Mouse (Mus musculus) brain, embryonic 18.5 days (tissue): ENCODE measurements around the gene Plxna1.

Experiments used
- DNase-seq: peaks from one replicate; pipeline ENCODE4 v3.0.0-alpha.2; 2012; ENCODE audit warnings: low read depth, low spot score

The Plxna1 gene

DNA sequence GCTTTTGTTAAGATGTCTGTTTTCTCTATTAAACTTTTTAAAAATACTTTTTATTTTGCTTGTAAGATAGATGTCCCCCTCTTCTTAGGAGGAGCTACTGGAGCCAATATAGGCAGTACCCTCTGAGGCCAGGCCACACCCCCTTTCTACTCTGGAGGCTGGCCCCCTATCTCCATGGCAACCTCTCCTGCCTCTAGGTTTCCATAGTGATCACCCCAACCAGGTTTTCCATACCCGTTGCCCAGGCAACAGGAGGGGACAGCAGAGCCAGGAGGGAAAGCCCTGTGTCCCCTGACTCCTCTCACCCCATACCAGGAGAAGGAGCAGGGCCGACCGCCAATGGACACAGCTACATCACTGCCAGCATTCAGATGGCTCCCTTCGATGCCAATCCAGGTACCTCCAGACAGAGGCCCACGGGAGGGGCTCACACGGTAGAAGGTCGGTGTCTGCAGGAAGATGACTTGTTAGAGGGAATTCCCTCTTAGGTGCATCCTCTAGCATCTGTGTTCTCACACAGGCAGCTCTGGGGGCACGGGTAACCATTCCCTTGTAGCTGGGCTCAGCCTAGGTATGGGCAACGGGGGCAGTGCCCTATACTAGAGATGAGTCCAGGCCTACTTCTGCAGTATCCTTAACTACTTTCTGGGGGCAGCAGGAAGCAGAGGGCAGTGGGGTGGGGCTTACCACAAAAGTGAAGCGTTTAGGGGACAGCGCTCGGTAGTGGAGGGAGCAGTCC, 28.3 kb downstream of the Plxna1 start:
- peak; percentile 36 for DNase-seq

DNA sequence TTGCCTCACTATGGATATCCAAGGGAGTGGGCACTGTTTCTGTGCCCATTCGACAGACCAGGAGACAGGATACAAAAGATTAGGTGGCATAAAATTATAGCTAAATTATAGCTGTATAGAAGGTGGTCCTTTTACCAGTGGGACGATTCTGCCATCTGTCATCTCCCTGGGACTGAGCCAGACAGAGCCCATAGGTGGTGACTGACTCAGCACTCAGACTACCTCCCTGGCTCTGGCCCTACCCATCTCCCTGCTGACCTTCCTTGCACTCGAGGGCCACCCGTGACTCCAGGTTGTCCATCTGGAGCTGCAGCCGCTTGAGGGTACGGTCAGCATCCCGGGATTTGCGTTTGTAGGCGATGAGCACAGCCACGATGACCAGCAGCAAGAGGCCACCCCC, 31.5 kb downstream of the Plxna1 start:
- DNase-seq = no peak

DNA sequence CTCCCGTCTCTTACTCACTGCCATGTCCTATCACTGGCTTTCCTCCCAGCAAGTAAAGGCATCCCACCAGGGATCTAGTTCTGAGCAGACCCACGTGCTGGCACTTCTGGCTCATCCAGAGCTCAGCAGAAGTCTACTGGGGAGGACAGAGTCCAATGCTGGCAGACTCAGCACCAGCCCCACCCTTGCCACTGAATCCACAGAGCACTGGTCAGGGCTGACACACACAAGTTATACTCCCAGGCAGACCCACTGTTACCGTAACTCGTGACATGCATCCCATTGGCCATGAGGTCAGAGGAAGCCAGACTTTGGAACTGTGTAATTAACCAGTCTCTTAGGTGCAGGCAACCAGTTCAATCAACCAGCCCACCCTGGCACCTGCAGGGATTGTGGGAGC, 33.8 kb downstream of the Plxna1 start:
- DNase-seq = no peak

DNA sequence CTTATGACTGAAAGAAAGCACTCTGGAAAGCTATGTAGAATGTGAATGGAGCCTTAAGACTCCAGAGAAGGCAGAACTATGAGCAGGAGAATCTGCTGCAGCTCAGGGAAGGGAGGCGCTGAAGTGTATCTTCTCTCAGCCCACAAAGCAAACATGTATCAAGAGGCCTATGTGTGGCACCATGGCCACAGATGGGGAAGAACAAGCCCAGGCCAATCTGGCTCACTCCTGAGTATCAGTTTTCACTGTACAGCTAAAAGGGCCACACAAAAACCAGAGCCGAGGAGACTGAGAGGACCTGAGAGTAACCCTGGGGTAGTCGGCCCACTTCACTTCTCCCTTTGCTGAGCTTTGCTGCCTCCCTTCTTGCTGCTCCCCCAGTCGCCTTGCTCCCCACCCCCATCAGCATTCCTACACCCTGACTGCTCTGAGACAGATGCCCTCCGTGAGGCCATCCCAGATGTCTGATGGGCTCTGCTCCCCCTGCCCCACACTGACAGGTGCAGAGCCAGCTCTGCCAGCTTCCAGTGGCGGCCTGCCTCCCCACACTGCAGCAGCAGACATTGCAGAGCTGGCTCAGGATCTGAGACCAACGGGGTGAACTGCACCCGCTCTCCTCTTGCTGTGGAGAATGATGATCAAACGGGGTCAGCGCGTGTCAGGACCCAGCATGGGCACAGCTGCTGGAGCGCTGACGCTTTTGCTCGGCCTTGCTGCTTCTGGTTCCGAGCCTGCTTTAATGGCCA, 34.5 kb downstream of the Plxna1 start:
- no peak for DNase-seq

DNA sequence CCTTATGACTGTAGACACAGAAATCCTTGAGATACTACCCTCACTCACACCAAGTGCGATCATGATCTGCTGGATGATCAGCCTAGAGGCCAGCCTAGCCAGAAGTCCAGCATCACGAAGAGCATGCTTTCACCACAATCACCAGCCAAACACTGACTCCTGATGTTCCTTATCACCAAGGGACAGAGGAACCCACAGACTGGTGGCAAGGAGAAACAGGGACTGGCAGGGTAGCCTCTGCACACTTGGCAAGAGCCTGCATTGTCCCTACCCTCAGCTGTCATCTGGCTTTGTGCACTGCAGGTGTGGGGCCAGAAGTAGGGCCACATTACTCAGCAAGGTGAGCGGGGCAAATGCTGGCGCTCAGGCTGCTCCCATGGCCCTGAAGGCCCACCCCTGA, 37.6 kb downstream of the Plxna1 start:
- DNase-seq = no peak

DNA sequence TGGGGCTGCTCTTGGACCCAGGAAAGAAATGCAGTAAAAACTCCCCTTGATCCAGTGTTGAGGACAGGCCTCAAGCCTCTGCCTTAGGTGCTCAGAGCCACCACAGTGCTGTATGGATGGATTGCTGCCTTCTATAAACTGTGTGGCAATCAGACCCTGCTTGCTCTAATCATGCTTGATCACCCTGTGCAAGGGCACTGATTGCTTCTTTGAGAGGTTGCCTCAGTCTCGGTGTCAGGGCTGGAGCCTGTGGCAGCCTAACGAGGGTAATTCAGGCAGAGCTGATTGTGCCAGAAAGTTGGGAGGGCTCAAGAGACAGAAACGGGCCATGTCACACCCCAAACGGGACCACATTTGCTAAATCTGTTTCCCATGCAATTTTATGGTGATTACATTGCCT, 47.2 kb downstream of the Plxna1 start:
- DNase-seq = no peak

DNA sequence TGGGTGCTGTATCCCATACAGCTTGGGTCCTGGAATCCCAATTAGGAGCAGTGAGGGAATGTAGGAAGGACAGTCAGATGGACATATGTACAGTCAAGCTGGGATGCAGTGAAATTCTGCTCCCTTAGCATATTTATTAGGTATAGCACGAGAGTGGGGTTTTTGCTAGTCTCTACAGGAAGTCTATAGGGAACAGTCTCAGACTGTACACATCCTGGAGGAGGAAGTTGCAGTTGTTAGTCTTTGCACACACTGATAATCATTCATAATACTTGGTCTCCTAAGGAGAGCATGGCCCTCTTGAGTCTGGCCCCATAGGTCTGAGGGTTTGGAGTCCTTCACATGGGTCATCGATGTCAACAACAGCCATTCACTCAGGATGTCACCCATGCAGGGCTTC, 50.9 kb downstream of the Plxna1 start:
- DNase-seq = no peak

DNA sequence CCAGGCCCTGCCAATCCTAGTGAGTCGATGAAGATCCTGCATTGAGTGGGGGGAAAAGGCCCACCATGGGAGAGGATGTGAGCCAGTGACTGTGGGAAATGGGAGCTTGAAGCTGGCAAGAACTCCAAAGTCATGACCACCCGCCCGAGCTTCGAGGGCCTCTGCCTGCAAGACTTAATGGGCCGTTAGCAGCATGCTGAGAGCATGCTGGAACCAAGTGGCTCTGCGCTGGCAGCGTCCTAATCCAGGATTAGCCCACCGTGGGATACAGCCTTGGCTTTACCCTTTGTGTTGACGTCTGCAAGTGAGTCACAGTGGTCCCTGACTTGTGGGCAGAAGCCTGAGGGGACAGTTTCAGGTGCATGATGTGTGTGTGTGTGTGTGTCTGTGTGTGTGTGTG, 52.2 kb downstream of the Plxna1 start:
- no peak for DNase-seq

DNA sequence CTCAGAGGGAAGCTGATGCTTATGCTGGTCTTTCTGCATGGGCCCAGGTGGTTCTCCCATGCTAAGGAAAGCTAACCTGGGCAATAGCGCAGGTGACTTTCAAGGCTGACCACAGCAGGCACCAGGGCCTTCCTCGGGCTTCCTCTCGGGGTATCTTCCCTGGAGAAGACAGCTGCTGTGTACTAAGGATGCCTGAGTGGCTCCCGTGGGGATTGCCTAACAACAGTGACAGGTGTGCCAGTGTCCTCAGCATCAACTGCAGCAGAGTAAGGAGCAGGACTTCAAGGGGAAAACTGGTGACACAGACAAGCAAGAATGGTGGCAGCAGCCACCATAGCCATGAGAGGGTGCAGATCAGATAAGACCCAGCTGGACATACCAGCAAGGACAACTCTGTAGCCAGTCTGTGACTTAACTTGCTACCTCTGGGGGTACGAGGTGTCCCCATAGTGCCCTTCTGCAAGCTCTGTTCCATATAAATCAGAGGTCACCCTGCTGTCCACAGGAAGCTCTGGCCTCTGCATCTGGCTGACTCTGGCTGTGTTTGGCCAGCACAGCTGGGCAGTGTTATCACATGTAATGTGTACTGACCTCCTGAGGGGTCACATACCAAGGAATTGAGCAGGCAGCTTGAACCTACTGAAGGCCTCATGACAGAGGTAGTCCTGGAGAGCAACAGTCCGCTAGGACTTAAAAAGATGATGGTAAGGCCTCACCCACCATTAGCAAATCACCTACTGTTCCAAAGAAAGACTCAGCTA, 54.0 kb downstream of the Plxna1 start:
- no peak for DNase-seq

DNA sequence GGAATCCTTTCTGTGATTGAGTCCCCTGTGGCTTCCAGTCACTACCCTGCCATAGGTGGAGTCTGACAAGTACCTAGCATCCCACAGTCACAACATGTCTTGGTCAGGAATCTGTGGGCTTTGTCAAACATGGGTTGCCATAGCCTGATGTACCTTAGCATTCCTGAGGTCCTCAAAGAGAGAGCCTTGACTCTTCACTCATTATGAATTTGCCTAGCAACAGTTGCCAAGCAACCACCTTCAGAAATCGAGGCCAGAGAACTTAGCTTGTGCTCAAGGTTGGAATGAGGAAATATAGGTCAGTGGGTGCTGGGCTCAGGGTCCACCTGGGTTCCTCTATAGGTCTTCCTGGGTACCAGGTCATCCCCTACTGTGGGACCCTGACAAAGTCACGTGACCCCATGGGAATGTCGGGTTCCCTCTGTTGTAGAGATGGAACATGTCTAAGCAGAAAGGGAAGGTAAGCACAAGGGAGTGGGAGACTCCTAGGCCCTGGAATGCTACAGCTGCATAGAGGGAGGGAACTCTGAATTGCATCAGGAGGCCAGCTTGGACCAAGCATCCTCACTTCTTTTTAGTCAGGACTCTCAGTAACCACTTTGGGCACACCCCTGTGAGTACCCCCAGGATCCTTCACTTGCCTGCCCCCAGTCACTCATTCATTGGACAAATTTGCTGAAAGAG, 57.9 kb downstream of the Plxna1 start:
- DNase-seq = peak; percentile 50

DNA sequence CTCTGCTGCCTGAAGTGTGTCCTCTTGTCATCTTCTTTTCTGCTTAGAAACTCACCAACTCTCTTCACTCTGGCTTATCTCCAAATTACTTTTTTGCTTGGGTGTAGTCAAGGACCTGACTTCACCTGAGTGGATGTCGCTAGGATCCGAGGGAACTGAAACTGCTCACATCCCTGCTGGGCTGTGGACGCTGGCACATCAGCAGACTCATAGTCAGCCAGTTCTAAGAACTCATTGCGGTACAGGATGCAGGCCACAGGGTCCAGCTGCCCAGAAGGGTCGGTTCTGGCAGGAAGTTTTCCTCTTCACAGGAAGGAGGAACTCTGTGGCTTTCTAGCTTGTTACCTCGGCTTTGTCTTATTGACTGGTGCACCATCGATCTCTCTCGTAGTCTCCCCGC, 62.6 kb downstream of the Plxna1 start:
- DNase-seq = no peak

DNA sequence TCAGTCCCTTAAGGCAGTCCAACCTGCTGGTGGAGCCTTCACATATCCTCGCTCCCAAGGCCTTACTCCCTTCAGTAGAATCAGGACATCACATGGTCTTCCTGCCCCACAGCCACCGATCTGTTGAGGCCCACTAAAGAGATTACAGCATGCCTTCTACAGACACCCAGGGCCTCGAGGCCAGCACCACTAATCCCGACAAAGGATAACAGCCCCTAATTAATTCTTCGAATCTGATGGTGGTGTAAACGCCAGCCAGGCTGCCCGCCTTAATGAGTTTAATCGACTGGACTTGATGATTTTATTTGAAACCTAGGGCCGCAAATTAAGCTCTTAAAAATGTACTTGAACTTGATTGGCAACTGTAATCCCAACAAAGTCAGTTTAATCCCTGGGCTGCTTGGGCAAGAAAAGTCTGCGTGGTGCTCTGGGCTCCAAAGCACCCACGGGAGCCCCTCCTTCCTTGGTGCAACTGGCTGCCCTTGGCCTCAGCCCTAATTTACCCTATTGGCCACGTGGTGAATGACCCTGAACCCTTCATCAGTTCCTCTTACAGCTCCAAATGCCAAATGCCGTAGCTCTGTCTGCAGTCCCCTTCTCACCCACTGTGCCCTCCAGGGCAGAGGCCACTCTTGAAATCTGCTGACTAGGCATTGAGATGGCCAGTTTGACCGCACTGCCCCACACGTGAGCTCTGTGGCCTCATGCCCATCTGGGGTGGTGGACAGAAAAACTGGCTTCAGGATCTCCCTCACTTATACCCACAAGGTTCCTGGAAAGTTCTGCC, 65.3 kb downstream of the Plxna1 start:
- no peak for DNase-seq

DNA sequence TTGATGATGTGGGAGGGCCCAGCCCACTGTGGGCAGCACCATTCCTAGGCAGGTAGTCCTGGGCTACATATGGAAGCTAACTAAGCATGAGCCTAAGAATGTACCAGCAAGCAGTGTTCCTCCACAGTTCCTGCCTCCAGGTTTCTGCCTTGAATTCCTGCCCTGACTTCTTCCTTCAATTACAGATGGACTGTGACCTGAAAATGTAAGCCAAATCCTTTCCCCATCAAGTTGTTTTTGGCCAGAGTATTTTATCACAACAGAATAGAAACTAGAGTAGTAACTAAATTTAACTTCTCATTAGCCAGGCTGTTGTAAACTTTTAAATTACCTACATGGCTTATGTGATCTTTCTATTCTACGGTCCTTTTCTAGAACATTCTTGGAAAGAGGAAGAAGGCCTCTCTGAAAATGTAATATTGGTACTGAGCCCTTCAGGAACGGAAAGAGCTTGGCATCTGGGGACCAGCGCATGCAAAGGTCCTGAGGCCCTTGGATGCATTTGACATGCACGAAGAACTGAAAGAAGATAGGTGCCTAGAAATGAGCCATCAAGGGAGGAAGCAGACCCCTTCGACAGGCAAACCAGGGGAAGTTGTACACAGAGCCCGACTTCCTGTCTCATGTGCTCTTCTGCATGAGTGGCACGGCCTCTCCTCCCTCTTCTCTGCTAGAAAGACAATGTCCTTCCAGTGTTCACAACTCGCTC, 66.3 kb downstream of the Plxna1 start:
- no peak for DNase-seq

DNA sequence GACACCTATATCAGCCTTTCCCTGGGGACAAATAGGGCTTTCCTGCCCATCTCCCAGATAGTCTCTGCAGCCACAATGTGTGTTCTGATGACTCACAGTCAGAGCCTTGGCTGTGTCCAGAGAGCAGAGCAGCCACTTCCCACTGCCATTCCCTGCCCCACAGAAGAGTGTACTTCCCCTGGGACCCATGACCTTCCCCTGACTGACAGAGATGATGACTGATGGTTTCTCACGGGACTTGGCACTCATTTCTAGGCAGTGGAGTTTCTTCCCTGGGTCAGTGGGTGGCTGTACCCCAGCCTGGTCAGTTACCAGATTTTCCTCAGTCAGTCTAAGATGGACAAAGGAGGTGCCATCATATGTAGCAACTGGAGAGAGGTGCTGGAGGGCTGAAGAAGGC, 67.8 kb downstream of the Plxna1 start:
- no peak for DNase-seq

DNA sequence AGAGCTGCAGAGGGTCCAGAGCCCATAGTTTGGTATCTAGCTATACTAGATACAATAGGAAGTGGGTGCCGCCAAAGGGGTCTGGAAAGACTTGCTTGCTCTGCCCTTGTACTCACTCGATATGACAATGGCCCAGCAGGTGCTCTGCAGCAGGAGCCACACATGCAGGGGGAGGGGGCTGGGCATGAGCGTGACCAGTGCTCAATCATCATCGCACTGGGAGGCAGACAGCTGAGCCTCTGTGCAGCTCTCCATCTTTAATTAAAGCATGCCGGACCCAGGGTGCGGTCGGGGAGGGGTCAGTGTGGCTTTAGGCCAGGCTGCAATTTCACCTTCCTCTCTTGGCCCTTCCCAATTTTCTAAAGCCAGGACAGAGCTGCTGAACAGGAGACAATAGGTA, 70.9 kb downstream of the Plxna1 start:
- no peak for DNase-seq

DNA sequence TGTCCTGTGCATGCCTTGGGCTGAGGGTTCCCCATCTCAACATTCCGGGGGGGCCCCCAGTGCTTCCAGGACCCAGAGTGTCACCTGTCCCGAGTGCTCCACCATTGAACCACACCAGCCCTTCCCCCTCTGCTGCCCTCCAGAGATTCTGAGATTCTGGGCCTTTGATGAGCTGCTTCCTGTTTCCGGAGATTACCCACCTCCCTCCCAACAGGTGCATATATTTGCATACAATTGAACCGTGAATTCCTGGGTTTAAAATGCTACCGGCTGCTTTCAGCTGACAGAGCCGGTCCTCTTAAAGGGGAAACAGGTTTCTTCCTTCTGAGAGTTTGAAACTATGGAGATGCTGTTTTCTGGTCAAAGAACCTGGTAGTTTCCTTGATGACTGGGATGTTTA, 74.3 kb downstream of the Plxna1 start:
- no peak for DNase-seq

DNA sequence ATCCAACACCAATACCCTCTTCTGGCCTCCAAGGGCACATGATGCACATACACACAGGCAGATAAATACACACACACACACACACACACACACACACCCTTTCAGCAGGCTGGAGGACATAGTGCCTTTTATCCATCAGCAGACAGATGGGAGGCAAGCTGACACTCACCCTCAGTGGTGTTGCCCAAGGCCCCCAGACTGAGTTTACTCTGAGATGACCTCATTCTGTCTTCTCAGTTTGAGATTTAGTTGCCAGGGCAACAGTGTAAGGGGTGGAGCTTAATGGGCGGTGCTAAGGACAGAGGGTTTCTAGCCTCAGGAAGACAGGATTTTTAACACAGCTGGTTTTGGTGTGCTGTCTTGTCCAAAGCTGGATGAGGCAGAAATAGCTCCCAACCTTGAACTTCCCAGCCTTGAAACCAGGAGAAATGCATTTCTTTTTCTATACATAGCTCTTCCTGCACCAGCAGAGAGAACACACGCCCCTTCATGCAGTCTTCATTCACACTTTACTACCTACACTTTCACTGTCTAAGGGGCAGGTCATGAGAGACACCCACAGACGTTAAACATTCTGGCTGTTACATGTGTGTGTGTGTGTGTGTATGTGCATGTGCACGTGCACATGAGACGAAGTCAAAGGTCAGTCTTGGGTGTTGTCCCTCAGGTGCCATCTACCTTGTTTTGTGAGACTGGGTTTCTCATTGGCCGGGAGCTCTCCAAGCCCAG, 75.6 kb downstream of the Plxna1 start:
- peak; percentile 28 for DNase-seq

DNA sequence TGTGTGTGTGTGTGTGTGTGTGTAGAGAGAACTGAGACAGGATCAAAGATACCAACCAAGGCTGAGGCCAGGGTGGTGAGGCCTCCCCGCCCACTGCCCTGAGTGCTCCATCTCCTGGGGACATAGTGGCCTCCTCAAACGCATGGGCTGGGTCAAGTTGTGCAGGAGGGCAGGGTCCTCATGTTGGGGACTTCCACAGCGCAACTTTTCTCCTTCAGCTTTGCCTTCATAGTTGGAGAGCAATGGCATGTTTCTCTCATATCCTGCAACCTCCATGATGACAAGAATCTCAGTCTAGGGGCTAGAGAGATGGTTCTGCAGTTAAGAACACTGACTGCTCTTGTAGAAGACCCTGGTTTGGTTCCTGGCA, 76.1 kb downstream of the Plxna1 start:
- DNase-seq = no peak

DNA sequence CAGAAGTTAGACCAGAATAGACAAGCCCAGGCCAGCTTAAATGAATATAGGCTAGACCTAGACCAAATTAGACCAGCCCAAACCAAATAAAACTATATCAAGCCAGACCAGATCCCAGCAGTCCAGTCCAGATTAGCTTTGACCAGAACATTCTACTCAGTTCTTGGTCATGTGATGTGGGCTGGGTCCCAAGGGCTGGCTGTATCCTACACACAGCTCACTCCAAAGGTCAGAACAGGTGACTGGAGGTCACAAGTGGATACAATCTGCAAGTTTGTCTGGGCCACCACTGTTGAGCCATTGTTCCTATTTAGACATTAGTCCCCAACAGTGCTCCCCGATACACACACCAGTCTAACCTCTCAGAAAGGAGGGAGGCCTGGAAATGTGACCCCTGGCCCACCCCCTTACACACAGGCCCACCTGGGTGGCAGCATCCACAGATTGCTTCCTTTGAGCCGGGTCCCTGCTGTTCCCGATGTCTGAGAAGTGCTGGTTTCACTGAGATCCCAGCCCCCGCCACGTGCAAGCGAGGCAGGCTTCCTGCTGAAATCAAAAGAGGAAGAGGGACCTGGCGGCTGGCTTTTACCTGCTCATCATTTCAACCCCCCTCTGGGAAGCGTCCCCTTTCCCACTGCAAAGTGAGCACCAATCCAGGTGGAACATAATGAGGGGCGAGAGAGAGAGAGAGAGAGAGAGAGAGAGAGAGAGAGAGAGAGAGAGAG, 76.7 kb downstream of the Plxna1 start:
- no peak for DNase-seq
